ENCODE assay signal across 9 mouse cellular contexts in genomic region chr16:77328628-77329159, GRCm38 (mm10).
DNase-seq lines count a peak whose midpoint lies in the region; ATAC-seq and TF ChIP-seq lines count a peak whose summit lies in the region.
"Had no signal": no experiment of that assay in that cellular context is flagged by ENCODE, and none has a peak within 500 bp of the region (broad histone marks: within the 10 kb centered on the region; RNA-seq: fewer than 3 reads in every experiment).

No protein-coding gene starts in this region.

- TF ChIP-seq POLR2A in limb, embryonic 14.5 days (IDR thresholded peaks at IDR 0.05; ENCODE audit: borderline replicate concordance, extremely low read depth, insufficient read depth, insufficient read length): no peak
- TF ChIP-seq POLR2A in olfactory bulb, adult 2 months (IDR thresholded peaks at IDR 0.05; ENCODE audit: insufficient read depth, low read depth, low read length): no peak

- H3K4me3 ChIP-seq in lung, embryonic 14.5 days (ENCODE audit: low read depth, low read length): peak overlapping the region; percentile 46
- H3K4me3 ChIP-seq in forebrain, embryonic 14.5 days (ENCODE audit: low read depth, low read length): peak overlapping the region; percentile 41
- peak overlapping the region; percentile 57 for H3K4me3 ChIP-seq in limb, embryonic 14.5 days (replicated peaks; ENCODE audit: low read length)
- peak overlapping the region; percentile 38 for H3K4me3 ChIP-seq in olfactory bulb, adult 2 months (ENCODE audit: insufficient read depth, low read depth, low read length)

- peak overlapping the region; percentile 72 for H3K9ac ChIP-seq in lung, embryonic 14.5 days
- H3K9ac ChIP-seq in forebrain, embryonic 14.5 days (ENCODE audit: low read length): peak overlapping the region; percentile 76
- H3K9ac ChIP-seq in limb, embryonic 14.5 days (ENCODE audit: low read depth, low read length, severe bottlenecking): peak overlapping the region; percentile 71

- WGBS in lung, embryonic 14.5 days: 18% methylated on average over 6 of the region's 6 CpGs
- 23% methylated on average over 6 of the region's 6 CpGs for WGBS in forebrain, embryonic 14.5 days
- WGBS in limb, embryonic 14.5 days: 26% methylated on average over 6 of the region's 6 CpGs
- 55% methylated on average over 6 of the region's 6 CpGs for WGBS in olfactory bulb, adult 2 months

- peak; percentile 48; the same call in 1 of the 2 replicates for ATAC-seq in lung, embryonic 14.5 days (ENCODE audit: insufficient read depth)
- ATAC-seq in forebrain, embryonic 14.5 days: peak; percentile 65; the same call in 1 of the 2 replicates
- no peak; the same call in 1 of the 2 replicates for ATAC-seq in limb, embryonic 14.5 days (ENCODE audit: low FRiP score, low read depth)

- no peaks in the 10 kb centered on the region for H3K9me3 ChIP-seq in lung, embryonic 14.5 days (ENCODE audit: low read depth, low read length)
- no peaks in the 10 kb centered on the region for H3K9me3 ChIP-seq in forebrain, embryonic 14.5 days (replicated peaks; ENCODE audit: control insufficient read depth, low read length)
- H3K9me3 ChIP-seq in limb, embryonic 14.5 days (ENCODE audit: control insufficient read depth, low read length): no peaks in the 10 kb centered on the region

- no peaks in the 10 kb centered on the region for H3K27me3 ChIP-seq in lung, embryonic 14.5 days (ENCODE audit: insufficient read depth, low read length)
- H3K27me3 ChIP-seq in forebrain, embryonic 14.5 days (replicated peaks; ENCODE audit: control insufficient read depth, insufficient read depth, low read length): no peaks in the 10 kb centered on the region
- H3K27me3 ChIP-seq in limb, embryonic 14.5 days (ENCODE audit: control insufficient read depth, insufficient read depth, low read length): no peaks in the 10 kb centered on the region
- H3K27me3 ChIP-seq: Patski had no signal

- peak overlapping the region; percentile 75 for H3K4me2 ChIP-seq in lung, embryonic 14.5 days
- H3K4me2 ChIP-seq in forebrain, embryonic 14.5 days (ENCODE audit: low read length): peak overlapping the region; percentile 54
- peak overlapping the region; percentile 52 for H3K4me2 ChIP-seq in limb, embryonic 14.5 days (replicated peaks; ENCODE audit: low read depth, low read length, severe bottlenecking)

- no peak for TF ChIP-seq CTCF in lung, embryonic 14.5 days (IDR thresholded peaks at IDR 0.05; ENCODE audit: low read depth)
- TF ChIP-seq CTCF in olfactory bulb, adult 2 months (IDR thresholded peaks at IDR 0.05; ENCODE audit: insufficient read depth, low read depth, low read length): no peak

- H3K4me1 ChIP-seq in lung, embryonic 14.5 days (ENCODE audit: insufficient read depth): peaks cover 6% of the 10 kb centered on the region; the same call in 1 of the 2 replicates
- H3K4me1 ChIP-seq in forebrain, embryonic 14.5 days (ENCODE audit: control insufficient read depth, insufficient read depth, low read length): peaks cover 20% of the 10 kb centered on the region; the same call in 1 of the 2 replicates
- no peaks in the 10 kb centered on the region; the same call in 1 of the 2 replicates for H3K4me1 ChIP-seq in limb, embryonic 14.5 days (ENCODE audit: control insufficient read depth, insufficient read depth, low read length)
- 0 out of 2 replicates have a peak, but pooled peaks cover 2% of the 10 kb centered on the region for H3K4me1 ChIP-seq in olfactory bulb, adult 2 months (ENCODE audit: control insufficient read depth, insufficient read depth, low read length)

- H3K27ac ChIP-seq in lung, embryonic 14.5 days (ENCODE audit: low read depth): peak overlapping the region; percentile 98
- H3K27ac ChIP-seq in forebrain, embryonic 14.5 days (ENCODE audit: low read depth, low read length): peak overlapping the region; percentile 94
- peak overlapping the region; percentile 98 for H3K27ac ChIP-seq in limb, embryonic 14.5 days (replicated peaks; ENCODE audit: low read depth, low read length)
- H3K27ac ChIP-seq in olfactory bulb, adult 2 months (ENCODE audit: insufficient read depth, low read depth, low read length): peak overlapping the region; percentile 93

- peak; percentile 7 for DNase-seq in lung, embryonic 14.5 days
- DNase-seq in lung, postnatal 4 days: no peak
- peak; percentile 12 for DNase-seq in forebrain, embryonic 14.5 days (ENCODE audit: low spot score)
- DNase-seq in limb, embryonic 14.5 days (ENCODE audit: low spot score): no peak
- no peak for DNase-seq in embryo, embryonic 9.5 days (ENCODE audit: extremely low spot score)
- DNase-seq in right cerebral cortex, postnatal 14 days: no peak
- no peak for DNase-seq in urinary bladder, postnatal 4 days (ENCODE audit: low spot score in 2 of 2)

- no peaks in the 10 kb centered on the region for H3K36me3 ChIP-seq in lung, embryonic 14.5 days (ENCODE audit: insufficient read depth)
- no peaks in the 10 kb centered on the region for H3K36me3 ChIP-seq in forebrain, embryonic 14.5 days (ENCODE audit: control insufficient read depth, insufficient read depth, low read length)
- H3K36me3 ChIP-seq in limb, embryonic 14.5 days (ENCODE audit: control insufficient read depth, insufficient read depth, low read length): peaks cover 2% of the 10 kb centered on the region; the same call in 1 of the 2 replicates

Comparison
In these comparisons a context has a peak if more than half of its experiments do, and no peak if none do; other contexts are left out.
1. DNase-seq: peak in lung, embryonic 14.5 days (single experiment) and forebrain, embryonic 14.5 days (single experiment); none in lung, postnatal 4 days (0 of 2), limb, embryonic 14.5 days (single experiment), embryo, embryonic 9.5 days (single experiment), right cerebral cortex, postnatal 14 days (single experiment) and urinary bladder, postnatal 4 days (0 of 2).
2. Peak in every context shown above with its lines, with median percentiles within 50 percentile points of each other: H3K27ac ChIP-seq, H3K4me2 ChIP-seq, H3K4me3 ChIP-seq and H3K9ac ChIP-seq.